Mouse (Mus musculus) erythroblast, embryonic 14.5 days (primary cell): ENCODE results near the gene Suclg1. TPM values are rescaled to one million over a fixed set of nuclear protein-coding genes. Genes with fewer than 3 reads are reported as not detected.
A peak's percentile ranks its signal among the peaks of the same experiment; 100 is the strongest.

Experiments
- H3K27me3 ChIP-seq: 2 replicates; pipeline ENCODE4 v1.6.1; 2012; ENCODE audit warnings: inconsistent platforms; ENCODE audit not compliant: control insufficient read depth
- H3K36me3 ChIP-seq: 2 replicates; pipeline ENCODE4 v1.6.1; 2012; ENCODE audit warnings: mild to moderate bottlenecking, inconsistent platforms; ENCODE audit not compliant: control insufficient read depth
- H3K4me1 ChIP-seq: 2 replicates; pipeline ENCODE4 v1.6.1; 2012; ENCODE audit warnings: inconsistent platforms; ENCODE audit not compliant: control insufficient read depth
- H3K4me3 ChIP-seq: replicated peaks from 2 replicates; pipeline ENCODE3; 2012; ENCODE audit warnings: moderate library complexity, mild to moderate bottlenecking, inconsistent platforms
- H3K9me3 ChIP-seq: 2 replicates; pipeline ENCODE4 v1.6.1; 2012; ENCODE audit warnings: low read length, inconsistent platforms, mixed read lengths; ENCODE audit not compliant: control insufficient read depth
- GATA1 ChIP-seq: IDR thresholded peaks from 2 replicates; pipeline ENCODE4 v1.6.1; 2012; ENCODE audit warnings: low read length, inconsistent platforms, mixed read lengths
- TAL1 ChIP-seq: IDR thresholded peaks from 3 replicates; pipeline ENCODE4 v1.6.1; 2012; ENCODE audit warnings: low read length, inconsistent platforms, mixed read lengths
- polyA plus RNA-seq: library from polyadenylated mRNA; stranded (reverse); fragments of >175 nt; gene quantifications from 2 replicates; pipeline ENCODE4 v1.2.3, GENCODE M21; 2012

Suclg1 gene
- polyA plus RNA-seq, 1 experiment = 2.5 TPM

DNA sequence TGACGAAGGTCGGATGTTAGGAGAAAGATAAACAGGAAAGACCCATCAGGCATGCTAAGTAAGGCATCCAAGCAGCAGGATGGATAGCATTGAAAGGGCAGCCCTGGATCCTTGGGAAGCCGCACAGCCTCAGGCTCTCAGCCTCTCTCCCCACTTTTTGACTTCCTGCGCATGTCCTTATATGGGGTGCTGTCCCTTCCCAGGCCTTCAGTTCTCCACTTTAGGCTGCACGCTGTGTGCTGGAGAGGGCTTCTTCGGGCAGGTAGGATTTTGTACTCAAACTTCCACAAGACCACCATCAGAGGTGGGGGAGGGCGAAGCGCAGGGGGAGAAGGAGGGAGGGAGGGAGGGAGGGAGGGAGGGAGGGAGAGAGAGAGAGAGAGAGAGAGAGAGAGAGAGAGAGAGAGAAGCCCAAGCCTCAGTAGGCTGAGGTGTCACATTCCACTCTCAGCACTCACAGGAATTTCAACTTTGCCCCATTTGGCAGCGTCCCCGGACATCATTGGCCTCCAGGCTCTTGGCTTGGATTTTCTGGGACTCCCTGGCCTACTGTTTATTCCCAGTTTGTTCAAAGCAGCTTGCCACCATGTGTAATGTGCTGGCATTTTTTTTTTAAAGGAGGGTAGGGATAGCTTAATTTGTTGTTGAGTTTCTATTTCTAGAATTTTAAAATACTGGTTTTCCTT, 25.2 kb upstream of the Suclg1 start:
- Histone ChIP-seq H3K4me1 (peaks cover 21% of the 10 kb centered on the region), H3K4me3 (peak overlapping the region; percentile 32), H3K27me3 (no peaks in the 10 kb centered on the region), H3K9me3 (no peaks in the 10 kb centered on the region), H3K36me3 (no peaks in the 10 kb centered on the region)
- TF ChIP-seq TAL1 (no peak), GATA1 (no peak)

DNA sequence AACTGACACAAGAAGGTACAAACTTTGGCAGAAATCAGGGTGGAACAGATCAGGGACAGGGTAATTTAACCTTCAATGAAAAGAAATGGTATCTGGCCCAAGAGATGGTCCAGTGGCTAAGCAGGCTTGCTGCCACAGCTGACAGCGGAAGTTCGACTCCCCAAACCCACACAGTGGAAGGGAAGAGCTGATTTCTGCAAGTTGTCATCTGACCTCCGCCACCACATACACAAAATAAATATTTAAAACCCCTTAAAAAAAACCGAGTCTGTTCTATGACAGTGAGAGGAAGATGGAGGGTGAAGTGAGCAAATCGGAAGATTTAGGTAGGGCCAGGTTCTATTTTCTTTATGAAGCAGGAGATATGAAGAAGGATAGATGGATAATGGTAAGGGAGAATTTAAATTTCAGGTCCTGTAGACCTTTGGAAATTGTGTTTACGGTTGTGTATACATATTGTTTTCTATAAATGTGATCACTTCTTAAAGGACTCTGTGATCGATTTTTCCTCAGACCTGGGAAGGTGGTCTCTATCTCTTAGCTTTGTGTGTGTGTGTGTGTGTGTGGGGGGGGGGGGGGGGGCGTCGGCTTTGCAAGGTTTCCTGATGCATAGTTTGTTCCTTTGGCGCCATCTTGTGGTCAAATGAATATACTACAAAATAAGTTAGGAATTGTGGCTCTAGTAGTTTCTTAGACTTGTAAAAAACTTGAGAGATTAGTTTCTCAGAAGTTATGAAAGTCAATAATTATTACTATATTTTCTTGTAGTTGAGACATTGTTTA, 20.6 kb upstream of the Suclg1 start:
- Histone ChIP-seq H3K9me3 (no peaks in the 10 kb centered on the region), H3K4me1 (peaks cover 8% of the 10 kb centered on the region), H3K4me3 (no peak overlapping the region), H3K36me3 (no peaks in the 10 kb centered on the region), H3K27me3 (no peaks in the 10 kb centered on the region)
- no peak for TF ChIP-seq TAL1
- TF ChIP-seq GATA1 = no peak

DNA sequence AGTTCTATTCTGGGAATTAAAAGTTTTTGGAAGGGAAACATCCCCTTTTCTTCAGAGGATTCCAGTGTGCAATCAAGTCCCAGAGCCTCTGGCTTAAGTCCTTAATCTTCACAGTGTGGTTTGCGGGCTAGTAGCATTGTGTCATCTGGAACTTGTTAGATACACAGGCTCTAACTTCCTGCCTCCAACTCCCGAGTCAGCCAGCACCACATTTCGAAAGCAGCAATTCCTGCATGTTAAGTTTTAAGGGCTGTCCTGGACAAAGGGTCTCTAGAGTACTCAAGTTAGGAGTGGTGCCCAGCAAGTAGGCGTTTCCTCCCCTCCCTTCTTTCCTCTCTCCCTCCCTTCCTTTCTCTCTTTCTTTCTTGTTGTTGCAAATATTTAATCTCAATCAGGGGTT, 19.8 kb upstream of the Suclg1 start:
- no peaks in the 10 kb centered on the region for H3K27me3 ChIP-seq
- TF ChIP-seq TAL1 = no peak
- no peak for TF ChIP-seq GATA1

DNA sequence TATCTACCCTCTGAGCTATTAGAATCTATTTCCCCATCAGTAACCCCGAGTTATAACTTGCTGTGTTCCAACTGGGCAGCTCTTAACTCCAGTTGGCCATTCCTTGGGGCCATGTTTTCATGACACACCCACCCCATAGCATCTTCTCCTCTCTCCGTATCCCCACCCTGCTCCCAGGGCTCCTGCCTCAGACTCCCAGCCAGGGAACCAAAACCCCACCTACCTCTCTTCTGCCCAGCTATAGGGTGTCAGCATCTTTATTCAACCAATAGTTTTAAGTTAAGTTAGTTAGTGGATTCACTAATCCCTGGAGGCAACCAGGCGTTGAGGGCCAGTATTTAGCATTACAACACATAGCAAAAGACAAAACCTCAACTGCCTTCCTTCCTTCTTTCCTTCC, 19.3 kb upstream of the Suclg1 start:
- H3K27me3 ChIP-seq = no peaks in the 10 kb centered on the region
- no peaks in the 10 kb centered on the region for H3K36me3 ChIP-seq
- peaks cover 4% of the 10 kb centered on the region; the same call in 1 of the 2 replicates for H3K4me1 ChIP-seq
- TF ChIP-seq GATA1 = no peak
- no peak for TF ChIP-seq TAL1
- H3K9me3 ChIP-seq = no peaks in the 10 kb centered on the region
- no peak overlapping the region for H3K4me3 ChIP-seq

More for the DNA sequence above, 19.8 kb upstream of the Suclg1 start:
- no peaks in the 10 kb centered on the region for H3K9me3 ChIP-seq
- no peak overlapping the region for H3K4me3 ChIP-seq
- H3K4me1 ChIP-seq = peaks cover 4% of the 10 kb centered on the region; the same call in 1 of the 2 replicates
- no peaks in the 10 kb centered on the region for H3K36me3 ChIP-seq

DNA sequence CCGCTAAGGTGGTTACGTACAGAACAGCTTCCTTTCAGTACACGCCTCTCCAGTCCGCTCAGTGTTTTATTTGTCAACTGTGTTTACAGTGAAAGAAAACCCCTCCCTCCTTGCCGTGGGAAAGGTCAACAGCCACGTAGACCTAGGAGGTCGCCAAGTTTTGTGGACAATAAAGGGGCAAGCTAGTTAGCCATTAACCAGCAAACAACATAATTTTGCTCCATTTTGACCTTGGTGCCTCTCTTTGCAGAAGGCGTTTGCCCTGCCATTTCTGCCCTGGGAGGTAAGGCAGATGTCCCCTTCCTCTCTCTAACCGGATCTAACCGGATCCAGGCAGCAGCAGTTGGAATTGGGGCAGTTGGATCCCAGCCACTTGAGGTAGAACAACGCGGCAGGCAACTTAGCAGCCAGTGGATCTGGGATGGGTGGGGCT, 16.0 kb upstream of the Suclg1 start:
- TF ChIP-seq TAL1 (no peak), GATA1 (no peak)

DNA sequence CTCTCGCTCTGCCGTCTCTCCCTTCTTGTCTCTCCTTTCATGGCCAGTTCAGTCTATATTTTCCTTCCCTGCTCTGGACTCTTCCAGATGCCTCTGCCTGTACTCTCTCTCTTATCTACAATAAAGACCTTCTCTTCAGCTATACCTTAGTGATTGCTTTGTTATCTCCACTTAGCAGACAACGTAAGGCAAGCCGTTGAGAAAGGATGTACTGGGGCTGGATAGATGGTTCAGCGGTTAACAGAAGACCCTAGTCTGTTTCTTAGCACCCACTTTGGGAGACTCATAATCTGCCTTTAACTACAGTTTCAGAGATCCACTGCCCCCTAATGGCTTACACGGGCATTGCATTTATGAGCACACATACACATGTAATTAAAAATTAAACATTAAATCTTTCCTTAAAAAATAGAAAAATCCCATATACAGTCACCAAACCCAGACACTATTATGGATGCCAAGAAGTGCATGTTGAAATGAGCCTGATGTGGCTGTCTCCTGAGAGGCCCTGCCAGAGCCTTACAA, 14.9 kb upstream of the Suclg1 start:
- Histone ChIP-seq H3K4me3 (no peak overlapping the region), H3K36me3 (no peaks in the 10 kb centered on the region), H3K4me1 (no peaks in the 10 kb centered on the region), H3K27me3 (no peaks in the 10 kb centered on the region), H3K9me3 (peaks cover 3% of the 10 kb centered on the region; the same call in 1 of the 2 replicates)
- TF ChIP-seq GATA1 (no peak), TAL1 (no peak)

More for the DNA sequence above, 16.0 kb upstream of the Suclg1 start:
- Histone ChIP-seq H3K4me1 (no peaks in the 10 kb centered on the region), H3K27me3 (no peaks in the 10 kb centered on the region), H3K9me3 (0 out of 2 replicates have a peak, but pooled peaks cover 3% of the 10 kb centered on the region), H3K36me3 (no peaks in the 10 kb centered on the region), H3K4me3 (no peak overlapping the region)

DNA sequence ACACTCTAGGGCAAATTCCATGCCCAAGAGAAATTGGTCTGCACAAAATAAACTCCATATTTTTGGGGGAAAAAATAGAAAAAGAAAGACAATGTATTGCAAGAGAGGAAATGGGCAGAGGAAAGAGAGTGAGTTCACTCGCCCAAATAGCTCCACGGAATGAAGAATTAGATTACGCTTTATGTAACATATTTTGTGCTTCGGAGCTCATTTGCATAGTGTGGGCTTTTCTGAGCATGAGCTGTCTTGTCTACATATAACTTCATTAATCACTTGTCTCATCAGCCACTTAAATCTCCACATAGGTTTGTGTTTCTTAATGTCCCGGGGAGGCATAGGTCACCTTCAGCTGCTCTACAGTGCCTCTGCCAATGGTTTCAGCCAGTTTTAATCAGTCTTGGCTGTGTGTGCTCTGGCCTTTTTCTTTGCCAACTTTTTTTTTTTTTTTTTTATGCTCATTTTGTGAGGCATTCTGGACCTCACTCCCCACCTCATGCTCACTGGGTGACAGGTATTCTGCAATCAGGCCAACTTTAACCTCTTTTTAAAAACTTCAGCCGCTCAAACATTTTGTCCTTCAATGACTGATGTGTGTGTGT, 13.8 kb upstream of the Suclg1 start:
- TF ChIP-seq TAL1 = no peak
- no peak for TF ChIP-seq GATA1
- Histone ChIP-seq H3K4me1 (no peaks in the 10 kb centered on the region), H3K36me3 (no peaks in the 10 kb centered on the region), H3K27me3 (no peaks in the 10 kb centered on the region), H3K4me3 (no peak overlapping the region), H3K9me3 (peaks cover 3% of the 10 kb centered on the region; the same call in 1 of the 2 replicates)

DNA sequence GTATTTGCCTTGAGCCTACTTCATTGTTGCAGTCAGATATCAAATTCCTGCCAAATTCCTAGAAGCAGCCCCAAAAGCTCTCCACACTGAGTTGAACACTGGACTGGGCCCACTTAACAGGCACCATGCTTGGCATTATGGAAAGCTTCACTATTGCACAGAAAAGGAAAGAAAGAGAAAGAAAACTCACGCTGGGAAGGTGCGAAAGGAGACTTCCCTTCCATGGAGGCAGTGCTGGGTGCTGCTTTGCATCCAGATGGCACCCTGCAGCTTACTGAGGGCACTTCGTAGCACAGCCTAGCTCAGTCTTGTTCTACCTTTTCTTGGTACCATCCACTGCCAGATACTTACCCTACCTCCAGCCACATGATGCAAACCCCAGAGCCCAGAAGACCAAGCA, 12.5 kb upstream of the Suclg1 start:
- Histone ChIP-seq H3K9me3 (peaks cover 3% of the 10 kb centered on the region; the same call in 1 of the 2 replicates), H3K4me1 (no peaks in the 10 kb centered on the region), H3K4me3 (no peak overlapping the region), H3K36me3 (no peaks in the 10 kb centered on the region), H3K27me3 (no peaks in the 10 kb centered on the region)
- TF ChIP-seq GATA1 (no peak), TAL1 (no peak)

DNA sequence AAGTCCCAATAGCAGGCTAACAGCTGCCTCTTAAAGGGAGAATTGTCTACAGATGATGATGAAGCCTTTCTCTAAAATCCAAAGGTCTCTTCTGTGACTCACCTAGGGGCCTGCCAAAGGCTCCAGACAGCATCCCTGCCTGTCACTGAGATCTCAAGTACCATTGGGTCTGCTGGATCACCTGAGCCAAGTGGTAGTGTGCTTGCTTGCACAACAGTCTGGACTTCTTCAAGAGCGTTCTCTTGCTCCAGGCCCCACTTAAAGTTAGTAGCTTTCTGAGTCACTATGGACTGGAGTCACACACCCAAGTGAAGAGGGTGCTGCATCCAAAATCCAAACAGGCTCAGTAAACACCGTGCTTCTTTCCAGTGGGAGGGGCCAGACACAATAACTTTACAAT, 1.4 kb upstream of the Suclg1 start:
- TF ChIP-seq GATA1 (no peak), TAL1 (no peak)
- Histone ChIP-seq H3K27me3 (no peaks in the 10 kb centered on the region), H3K9me3 (no peaks in the 10 kb centered on the region), H3K4me3 (no peak overlapping the region), H3K4me1 (peaks cover 28% of the 10 kb centered on the region), H3K36me3 (peaks cover 2% of the 10 kb centered on the region; the same call in 1 of the 2 replicates)
